Mouse (Mus musculus) ES-Bruce4 (cell line): ENCODE data around the gene Pbld2. TPM values are rescaled to one million over a fixed set of nuclear protein-coding genes. Genes with fewer than 3 reads are reported as not detected.
A peak's percentile ranks its signal among the peaks of the same experiment; 100 is the strongest.
"Not testable (repeated sequence)": the region's sequence is repeated elsewhere in the genome, so short reads cannot be mapped to it uniquely, and the experiment has no call there.

Experiments used
- H3K27ac ChIP-seq: 2 replicates; pipeline ENCODE4 v1.5.1; 2012; ENCODE audit warnings: low read length, inconsistent platforms; ENCODE audit not compliant: insufficient read depth
- H3K27me3 ChIP-seq: 2 replicates; pipeline ENCODE4 v1.6.1; 2012; ENCODE audit warnings: mild to moderate bottlenecking, low read length, inconsistent platforms; ENCODE audit not compliant: control insufficient read depth, poor library complexity, insufficient read depth, severe bottlenecking
- H3K36me3 ChIP-seq: 2 replicates; pipeline ENCODE4 v1.6.1; 2012; ENCODE audit warnings: inconsistent platforms, mild to moderate bottlenecking, low read length, moderate library complexity; ENCODE audit not compliant: control insufficient read depth, poor library complexity, insufficient read depth, severe bottlenecking
- H3K4me1 ChIP-seq: one replicate; pipeline ENCODE4 v1.8.1; 2011; ENCODE audit warnings: low read length; ENCODE audit not compliant: control insufficient read depth, insufficient read depth
- H3K4me3 ChIP-seq: 2 replicates; pipeline ENCODE4 v1.5.1; 2011; ENCODE audit warnings: low read depth, mild to moderate bottlenecking, low read length
- H3K9ac ChIP-seq: 2 replicates; pipeline ENCODE4 v1.6.1; 2012; ENCODE audit warnings: low read depth, mild to moderate bottlenecking, inconsistent platforms; ENCODE audit not compliant: poor library complexity, severe bottlenecking
- H3K9me3 ChIP-seq: replicated peaks from 2 replicates; pipeline ENCODE4 v1.6.1; 2012; ENCODE audit warnings: mild to moderate bottlenecking, low read length, inconsistent platforms; ENCODE audit not compliant: control insufficient read depth, poor library complexity, insufficient read depth, severe bottlenecking
- CTCF ChIP-seq: IDR thresholded peaks from one replicate; pipeline ENCODE4 v1.8.1; 2011; ENCODE audit warnings: low read depth, low read length
- EP300 ChIP-seq: IDR thresholded peaks from 2 replicates; pipeline ENCODE4 v1.6.1; 2011; ENCODE audit warnings: low read depth, low read length; ENCODE audit not compliant: insufficient read depth
- POLR2A ChIP-seq: IDR thresholded peaks from one replicate; pipeline ENCODE4 v1.8.1; 2011; ENCODE audit warnings: low read length; ENCODE audit not compliant: insufficient read depth
- polyA plus RNA-seq: library from polyadenylated mRNA; stranded (reverse); fragments of >200 nt; gene quantifications from 2 replicates; pipeline ENCODE4 v1.2.4, GENCODE M21; 2011; ENCODE audit warnings: low read depth; ENCODE audit not compliant: missing spikeins, insufficient read depth, insufficient read length

The Pbld2 gene
- polyA plus RNA-seq, 1 experiment: 1.3 TPM

DNA sequence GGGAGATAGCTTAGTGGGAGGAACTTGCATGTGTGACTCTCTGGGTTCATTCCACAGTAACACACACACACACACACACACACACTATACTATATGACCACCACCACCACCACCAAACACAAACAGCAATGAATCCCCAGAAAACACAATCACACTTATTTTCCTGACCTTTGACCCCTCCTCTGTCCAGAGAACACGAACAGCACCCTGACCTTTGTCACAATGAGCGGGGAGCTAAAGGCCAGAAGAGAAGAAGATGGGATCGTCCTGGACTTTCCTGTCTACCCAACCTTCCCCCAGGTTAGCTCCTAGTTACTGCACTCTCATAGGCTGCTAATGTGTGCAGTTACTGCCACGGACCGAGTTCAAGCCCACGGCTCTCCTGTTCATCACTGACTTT is 27.9 kb downstream of the Pbld2 start:
- H3K9ac ChIP-seq: no peak overlapping the region
- no peak overlapping the region for H3K4me3 ChIP-seq
- H3K27me3 ChIP-seq: no peaks in the 10 kb centered on the region
- no peak overlapping the region for H3K27ac ChIP-seq
- no peaks in the 10 kb centered on the region for H3K4me1 ChIP-seq
- TF ChIP-seq CTCF (no peak), POLR2A (no peak), EP300 (no peak)
- H3K36me3 ChIP-seq: no peaks in the 10 kb centered on the region
- H3K9me3 ChIP-seq: no peaks in the 10 kb centered on the region

- Histone ChIP-seq H3K27me3 (no peaks in the 10 kb centered on the region), H3K36me3 (no peaks in the 10 kb centered on the region), H3K9ac (no peak overlapping the region), H3K9me3 (no peaks in the 10 kb centered on the region), H3K27ac (no peak overlapping the region), H3K4me3 (no peak overlapping the region), H3K4me1 (no peaks in the 10 kb centered on the region)
- TF ChIP-seq POLR2A (no peak), CTCF (no peak), EP300 (no peak)
Measured at GRCm38 (mm10) chr10:63053007-63053406, 28.9 kb downstream of the Pbld2 start.

DNA sequence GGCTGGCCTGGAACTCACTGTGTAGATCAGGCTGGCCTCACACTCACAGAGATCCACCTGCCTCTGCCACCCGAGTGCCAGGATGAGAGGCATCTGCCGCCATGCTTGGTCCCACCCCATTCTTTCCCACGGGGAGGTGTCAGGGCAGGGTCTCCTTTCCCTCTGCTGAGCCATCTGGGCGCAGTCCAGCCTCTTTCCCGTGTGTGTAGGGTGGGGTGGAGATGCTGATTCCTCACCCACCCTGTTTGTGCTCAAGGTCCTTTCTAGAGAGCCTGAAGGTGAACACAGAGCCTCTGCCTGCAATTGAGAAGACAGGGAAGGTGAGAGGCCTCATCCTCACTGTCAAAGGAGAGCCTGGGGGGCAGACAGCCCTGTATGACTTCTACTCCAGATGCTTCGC is 30.0 kb downstream of the Pbld2 start:
- H3K4me3 ChIP-seq, H3K9me3 ChIP-seq, H3K36me3 ChIP-seq, H3K9ac ChIP-seq, H3K27ac ChIP-seq, H3K4me1 ChIP-seq, H3K27me3 ChIP-seq: not testable (repeated sequence)

GRCm38 (mm10) chr10:63054586-63054985 is 30.5 kb downstream of the Pbld2 start:
- no peak overlapping the region for H3K27ac ChIP-seq
- TF ChIP-seq CTCF: peak; percentile 59
- TF ChIP-seq POLR2A: no peak
- no peaks in the 10 kb centered on the region for H3K27me3 ChIP-seq
- no peaks in the 10 kb centered on the region for H3K9me3 ChIP-seq
- no peaks in the 10 kb centered on the region for H3K36me3 ChIP-seq
- H3K9ac ChIP-seq: no peak overlapping the region
- H3K4me3 ChIP-seq: no peak overlapping the region
- H3K4me1 ChIP-seq: no peaks in the 10 kb centered on the region

DNA sequence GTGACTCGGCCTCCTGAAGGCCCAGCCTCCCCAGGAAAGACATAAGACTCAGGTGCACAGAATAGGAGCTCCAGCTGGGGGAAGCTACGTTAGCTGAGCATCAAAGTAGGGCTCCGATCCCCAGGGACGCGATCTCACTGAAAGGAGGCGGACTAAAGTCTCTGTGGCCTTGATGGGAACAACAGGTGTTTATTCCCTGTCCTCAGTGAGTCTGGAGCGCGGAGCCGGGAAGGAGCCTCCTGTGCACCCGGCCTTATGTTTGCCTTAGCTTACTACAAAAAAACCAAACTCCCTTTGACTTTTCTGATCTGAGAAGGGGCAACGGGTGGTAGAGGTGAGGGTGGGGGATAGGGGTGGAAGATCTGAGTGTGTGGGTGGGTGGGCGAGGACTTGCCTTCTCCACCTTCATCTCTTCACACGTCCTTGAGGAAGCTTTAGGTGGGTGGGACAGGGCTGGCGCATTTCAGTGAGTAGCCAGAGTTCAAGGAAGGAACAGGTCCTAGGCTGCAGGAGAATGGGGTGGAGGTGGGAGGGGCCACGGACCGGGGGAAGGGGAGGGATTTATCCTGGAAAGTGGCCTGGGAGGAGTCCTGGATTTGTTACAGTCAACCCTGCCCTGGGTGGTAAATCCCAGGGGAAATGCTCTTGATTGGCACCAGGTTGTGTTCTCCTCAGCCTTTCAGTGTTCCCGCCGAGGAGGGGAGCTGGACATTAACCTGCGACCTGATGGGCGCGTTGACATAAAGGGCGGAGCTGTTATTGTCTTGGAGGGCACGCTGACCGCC is 33.0 kb downstream of the Pbld2 start:
- Histone ChIP-seq H3K27me3 (no peaks in the 10 kb centered on the region), H3K36me3 (no peaks in the 10 kb centered on the region), H3K9ac (no peak overlapping the region), H3K4me3 (peak overlapping the region; percentile 15), H3K27ac (no peak overlapping the region), H3K4me1 (no peaks in the 10 kb centered on the region), H3K9me3 (no peaks in the 10 kb centered on the region)
- TF ChIP-seq EP300 (no peak), POLR2A (peak; percentile 30)

DNA sequence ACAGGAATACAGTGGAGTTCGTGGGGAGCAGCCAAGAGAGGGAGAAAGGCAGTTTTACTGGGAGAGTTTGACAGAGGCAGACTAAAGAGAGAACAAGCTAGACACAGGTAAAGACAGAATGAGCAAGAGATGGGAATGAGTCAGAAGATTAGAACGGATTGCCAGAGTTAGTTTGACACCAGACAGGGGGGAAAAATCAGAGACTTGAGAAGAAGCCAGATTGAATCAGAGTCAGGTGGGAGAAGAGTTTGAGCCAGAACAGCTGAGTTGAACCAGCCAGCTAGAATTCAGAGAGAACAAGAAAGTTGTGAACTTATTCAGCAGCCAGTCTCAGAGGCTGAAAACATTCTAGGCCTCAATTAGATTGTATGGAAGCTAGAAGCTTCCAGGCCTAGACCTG is 35.7 kb downstream of the Pbld2 start, which contains the start of gene Pbld1:
Pbld1 (plus strand) TSS at position 301 of the 400 bp plus-strand sequence.
- H3K9ac ChIP-seq: no peak within 1 kb of the TSS
- H3K9me3 ChIP-seq: no peaks in the 10 kb centered on the region
- H3K36me3 ChIP-seq: no peaks in the 10 kb centered on the region
- no peaks in the 10 kb centered on the region for H3K27me3 ChIP-seq
- TF ChIP-seq POLR2A (no peak), CTCF (no peak), EP300 (no peak)
- H3K27ac ChIP-seq: no peak within 1 kb of the TSS
- H3K4me1 ChIP-seq: no peaks in the 10 kb centered on the region
- no peak within 1 kb of the TSS for H3K4me3 ChIP-seq
